Mouse (Mus musculus) midbrain, embryonic 16.5 days (tissue): ENCODE data around the gene Ttc17. TPM values are rescaled to one million over a fixed set of nuclear protein-coding genes. Genes with fewer than 3 reads are reported as not detected.
A peak's percentile ranks its signal among the peaks of the same experiment; 100 is the strongest.

Experiments used
- ATAC-seq: fragments of 200-750 bp; cut with Nextera tagmentation; 2 replicates; pipeline ENCODE4 v1.8.0; 2017; ENCODE audit warnings: moderate TSS enrichment
- H3K27ac ChIP-seq: fragments of 300-500 bp; sonication (generic); 2 replicates; pipeline ENCODE4 v1.5.1; 2014; ENCODE audit warnings: mild to moderate bottlenecking, low read length, mixed read lengths
- H3K27me3 ChIP-seq: fragments of 300-500 bp; sonication (generic); 2 replicates; pipeline ENCODE4 v1.6.1; 2014; ENCODE audit warnings: low read depth, low read length, mixed read lengths; ENCODE audit not compliant: control insufficient read depth, insufficient read depth
- H3K36me3 ChIP-seq: fragments of 300-500 bp; sonication (generic); 2 replicates; pipeline ENCODE4 v1.6.1; 2014; ENCODE audit warnings: mild to moderate bottlenecking, low read length, moderate library complexity, mixed read lengths; ENCODE audit not compliant: control insufficient read depth, insufficient read depth
- H3K4me1 ChIP-seq: fragments of 300-500 bp; sonication (generic); 2 replicates; pipeline ENCODE4 v1.6.1; 2014; ENCODE audit warnings: mild to moderate bottlenecking, low read length, mixed read lengths; ENCODE audit not compliant: control insufficient read depth, insufficient read depth
- H3K4me2 ChIP-seq: fragments of 300-500 bp; sonication (generic); 2 replicates; pipeline ENCODE4 v1.6.1; 2014; ENCODE audit warnings: mild to moderate bottlenecking, low read length, mixed read lengths
- H3K4me3 ChIP-seq: fragments of 300-500 bp; sonication (generic); 2 replicates; pipeline ENCODE4 v1.5.1; 2014; ENCODE audit warnings: low read depth, mild to moderate bottlenecking, low read length, moderate library complexity, mixed read lengths
- H3K9ac ChIP-seq: fragments of 300-500 bp; sonication (generic); 2 replicates; pipeline ENCODE4 v1.6.1; 2014; ENCODE audit warnings: low read depth, low read length, mixed read lengths
- H3K9me3 ChIP-seq: fragments of 300-500 bp; sonication (generic); replicated peaks from 2 replicates; pipeline ENCODE4 v1.6.1; 2014; ENCODE audit warnings: mild to moderate bottlenecking, low read length, mixed read lengths; ENCODE audit not compliant: control insufficient read depth, poor library complexity, severe bottlenecking
- WGBS: fragments of 180-500 bp; shearing (Covaris S2); extraction: QIAGEN DNeasy Blood & Tissue Kit; methylation state at CpG from one replicate; pipeline ENCODE4 v1.1.7; 2014; 5-methylcytosine and 5-hydroxymethylcytosine counted together
- microRNA counts: library from miRNA; unstranded; fragments of <30 nt; microRNA quantifications from one replicate; lab custom pipeline; 2016
- microRNA-seq: library from miRNA; unstranded; fragments of <30 nt; microRNA quantifications from one replicate; pipeline ENCODE4, GENCODE M21; 2017
- polyA plus RNA-seq: library from polyadenylated mRNA; unstranded; fragments of >200 nt; fragmentation: Nextera tagmentation; extraction: Ambion mirVana; gene quantifications from 2 replicates; pipeline ENCODE4 v1.2.1, GENCODE M21; 2015

Ttc17 gene
- polyA plus RNA-seq, 1 experiment from 2014 or later = 26.1 TPM

DNA sequence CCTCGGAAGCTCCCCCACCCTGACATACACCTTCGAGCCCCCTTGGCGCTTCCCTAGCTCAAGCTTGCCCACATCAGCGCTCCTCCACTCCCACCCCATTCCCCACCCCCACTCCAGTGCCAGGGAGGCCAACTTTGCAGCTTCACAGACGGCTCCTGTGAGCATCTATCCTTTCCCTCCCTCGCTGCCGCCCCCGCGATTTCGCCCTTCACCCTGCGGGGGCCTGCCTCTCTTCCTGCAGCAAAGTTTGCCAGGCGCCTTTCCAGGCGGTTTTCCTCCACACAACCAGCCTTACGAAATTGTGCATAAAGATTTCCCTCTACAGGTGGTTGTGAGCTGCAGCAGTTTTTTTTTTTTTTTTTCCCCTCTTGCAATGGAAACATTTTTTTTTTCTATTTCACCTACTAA lies 143.0 kb downstream of the Ttc17 start:
- H3K36me3 ChIP-seq = no peaks in the 10 kb centered on the region
- peak overlapping the region; percentile 59 for H3K27ac ChIP-seq
- WGBS = 0% methylated on average over 12 of the region's 14 CpGs
- H3K9me3 ChIP-seq = no peaks in the 10 kb centered on the region
- peak overlapping the region; percentile 40 for H3K4me3 ChIP-seq
- peak overlapping the region; percentile 68 for H3K4me2 ChIP-seq
- no peak for ATAC-seq
- H3K4me1 ChIP-seq = peaks cover 32% of the 10 kb centered on the region
- no peaks in the 10 kb centered on the region for H3K27me3 ChIP-seq
- H3K9ac ChIP-seq = peak overlapping the region; percentile 52; the same call in 1 of the 2 replicates

- Histone ChIP-seq H3K36me3 (no peaks in the 10 kb centered on the region), H3K9ac (peak overlapping the region; percentile 52; the same call in 1 of the 2 replicates), H3K27me3 (no peaks in the 10 kb centered on the region), H3K4me3 (peak overlapping the region; percentile 40), H3K9me3 (no peaks in the 10 kb centered on the region), H3K4me2 (peak overlapping the region; percentile 68), H3K27ac (peak overlapping the region; percentile 59), H3K4me1 (peaks cover 32% of the 10 kb centered on the region)
- ATAC-seq = no peak
- 1% methylated on average over 12 of the region's 13 CpGs for WGBS
Observed at GRCm38 (mm10) chr2:94262917-94263529, 143.5 kb downstream of the Ttc17 start.

GRCm38 (mm10) chr2:94254102-94254501 lies 152.4 kb downstream of the Ttc17 start:
- H3K9ac ChIP-seq = no peak overlapping the region
- no peaks in the 10 kb centered on the region for H3K27me3 ChIP-seq
- no peaks in the 10 kb centered on the region for H3K9me3 ChIP-seq
- H3K27ac ChIP-seq = no peak overlapping the region
- no peak for ATAC-seq
- WGBS = 24% methylated on average over 3 of the region's 3 CpGs
- H3K4me2 ChIP-seq = no peak overlapping the region
- no peaks in the 10 kb centered on the region for H3K4me1 ChIP-seq
- no peak overlapping the region for H3K4me3 ChIP-seq
- no peaks in the 10 kb centered on the region for H3K36me3 ChIP-seq

MicroRNAs within 50 kb of the gene (microRNA counts, 519-probe panel; counts per million panel counts)
- microRNA mmu-miR-670 (lab: Ali Mortazavi, UCI) = 2,205 counts per million, percentile 63 among the panel's probes with 10 or more counts

Small RNA genes within 50 kb of the gene (microRNA-seq; reads per million reads assigned to microRNA genes)
- 112 reads per million, percentile 56 among the genes with 10 or more reads in this experiment for gene Mir670

Other genes with a start within 250 kb of the Ttc17 start
- 150 and 151 TPM in 2 replicates for gene Hsd17b12, start 248.7 kb downstream of the Ttc17 start, polyA plus RNA-seq
- 96.1 and 103 TPM in 2 replicates for gene Api5, start 31.4 kb upstream of the Ttc17 start, polyA plus RNA-seq